Mouse (Mus musculus) heart, postnatal 0 days (tissue): ENCODE measurements around the gene Nkain4.

ENCODE experiments used
- CTCF ChIP-seq: IDR thresholded peaks from 2 replicates; pipeline ENCODE4 v1.5.1; 2016; ENCODE audit warnings: antibody characterized with exemption, control low read depth, low read depth
- EP300 ChIP-seq: IDR thresholded peaks from 2 replicates; pipeline ENCODE4 v1.6.1; 2016; ENCODE audit warnings: antibody characterized with exemption, low read depth

DNA sequence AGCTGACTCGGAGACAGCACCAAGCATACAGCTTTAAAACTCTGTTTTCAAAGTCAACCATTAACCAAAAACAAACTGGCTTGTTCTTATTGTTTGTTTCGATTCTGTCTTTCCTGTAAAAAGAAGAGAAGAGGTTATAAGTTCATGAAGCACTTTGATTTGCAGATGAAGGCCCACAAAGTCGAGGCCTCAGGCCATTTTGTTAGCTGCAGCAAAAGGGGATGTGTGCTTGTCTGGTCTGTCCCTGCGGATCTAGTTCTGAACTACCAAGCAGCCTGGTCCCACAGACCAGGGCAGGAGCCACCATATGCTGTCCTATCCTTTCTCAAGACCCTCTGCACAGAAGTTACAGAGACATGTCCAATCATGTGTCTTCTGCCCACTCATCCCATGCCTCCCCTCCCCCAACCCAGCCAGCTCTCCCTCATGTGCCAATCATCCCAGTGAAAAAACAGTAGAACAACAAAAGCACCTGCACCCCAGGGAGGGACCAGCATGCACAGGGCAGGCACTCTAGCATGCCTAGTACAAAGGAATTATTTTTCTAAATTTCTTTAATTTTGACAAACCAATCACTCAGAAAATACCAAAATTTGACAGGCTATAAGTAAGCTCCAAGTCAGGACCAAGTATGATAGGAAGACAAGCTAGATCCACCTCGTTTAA, 48.8 kb downstream of the Nkain4 start:
- no peak for TF ChIP-seq EP300
- no peak for TF ChIP-seq CTCF
